Mouse (Mus musculus) liver, adult 2 months (tissue): ENCODE measurements around the gene Ssc5d. TPM values are rescaled to one million over a fixed set of nuclear protein-coding genes. Genes with fewer than 3 reads are reported as not detected.

Experiments
- DNase-seq: peaks from one replicate; pipeline ENCODE4 v3.0.0-alpha.2; 2011; ENCODE audit warnings: low read depth, low spot score; ENCODE audit errors: extremely low read depth
- H3K27ac ChIP-seq: fragments of 200-500 bp; replicated peaks from 2 replicates; pipeline ENCODE4 v1.5.1; 2012; ENCODE audit warnings: low read depth, mild to moderate bottlenecking, control low read depth, inconsistent platforms, low read length; ENCODE audit not compliant: insufficient read depth
- H3K27me3 ChIP-seq: fragments of 200-500 bp; 2 replicates; pipeline ENCODE4 v1.6.1; 2012; ENCODE audit warnings: mild to moderate bottlenecking, moderate library complexity, low read length, inconsistent platforms; ENCODE audit not compliant: control insufficient read depth, insufficient read depth
- H3K36me3 ChIP-seq: fragments of 200-500 bp; 2 replicates; pipeline ENCODE4 v1.6.1; 2012; ENCODE audit warnings: low read length, inconsistent platforms; ENCODE audit not compliant: control insufficient read depth, insufficient read depth
- H3K4me1 ChIP-seq: fragments of 200-500 bp; 2 replicates; pipeline ENCODE4 v1.6.1; 2011; ENCODE audit warnings: low read length; ENCODE audit not compliant: control insufficient read depth, insufficient read depth
- H3K4me3 ChIP-seq: fragments of 200-500 bp; 2 replicates; pipeline ENCODE4 v1.5.1; 2011; ENCODE audit warnings: low read depth, mild to moderate bottlenecking, control low read depth, low read length, moderate library complexity; ENCODE audit not compliant: insufficient read depth
- H3K79me2 ChIP-seq: fragments of 200-500 bp; 2 replicates; pipeline ENCODE4 v1.6.1; 2012; ENCODE audit warnings: inconsistent platforms, mild to moderate bottlenecking, low read length, moderate library complexity; ENCODE audit not compliant: control insufficient read depth, insufficient read depth
- H3K9ac ChIP-seq: fragments of 200-500 bp; 2 replicates; pipeline ENCODE4 v1.6.1; 2012; ENCODE audit warnings: low read depth, mild to moderate bottlenecking, control low read depth, inconsistent platforms, low read length
- CTCF ChIP-seq: fragments of 200-500 bp; IDR thresholded peaks from 2 replicates; pipeline ENCODE4 v1.5.1; 2011; ENCODE audit warnings: low read depth, low read length, control low read depth
- POLR2A ChIP-seq: fragments of 200-500 bp; IDR thresholded peaks from 2 replicates; pipeline ENCODE4 v1.6.1; 2011; ENCODE audit warnings: low read length, control low read depth; ENCODE audit not compliant: insufficient read depth; ENCODE audit errors: extremely low read depth
- WGBS: fragments of 180-500 bp; shearing (Covaris S2); methylation state at CpG from one replicate; pipeline ENCODE4 v1.1.7; 2018; 5-methylcytosine and 5-hydroxymethylcytosine counted together
- polyA plus RNA-seq: library from polyadenylated mRNA; depleted of rRNA; stranded (reverse); fragments of >200 nt; gene quantifications from 2 replicates; pipeline ENCODE4 v1.2.3, GENCODE M21; 2012
- total RNA-seq: library from RNA; depleted of rRNA; stranded (reverse); fragments of >200 nt; gene quantifications from 2 replicates; pipeline ENCODE4 v1.2.3, GENCODE M21; 2014

The Ssc5d gene
- total and polyA plus RNA-seq, 2 experiments, result 0.18 to 0.26 TPM

GRCm38 (mm10) chr7:4915669-4916416 lies 9.7 kb upstream of the Ssc5d start:
- Histone ChIP-seq H3K79me2 (peaks cover 14% of the 10 kb centered on the region; the same call in 1 of the 2 replicates), H3K36me3 (peaks cover 3% of the 10 kb centered on the region; the same call in 1 of the 2 replicates), H3K27me3 (no peaks in the 10 kb centered on the region), H3K27ac (no peak overlapping the region; the same call in 1 of the 2 replicates), H3K4me1 (peaks cover 13% of the 10 kb centered on the region), H3K9ac (peak overlapping the region; percentile 60), H3K4me3 (peak overlapping the region; percentile 95)
- DNase-seq, result no peak
- TF ChIP-seq POLR2A, result no peak
- 17% methylated on average over 14 of the region's 14 CpGs for WGBS

DNA sequence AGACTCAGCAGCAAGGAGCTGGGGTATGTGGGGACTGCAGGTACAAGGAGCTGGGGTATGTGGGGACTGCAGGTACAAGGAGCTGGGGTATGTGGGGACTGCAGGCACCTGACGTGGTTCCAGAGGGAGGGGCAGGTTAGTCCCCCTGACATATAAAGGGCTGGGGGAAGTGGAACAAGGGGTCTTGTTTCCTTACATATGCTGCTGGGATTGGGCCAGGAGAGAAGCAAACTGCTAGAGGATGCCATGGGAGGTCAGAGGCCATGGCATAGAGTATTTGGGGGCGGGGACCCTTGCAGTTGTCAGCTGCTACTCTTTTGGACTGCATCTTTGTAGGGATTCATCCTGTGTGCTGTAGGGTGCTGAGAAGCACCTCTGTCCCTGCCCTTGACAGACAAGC lies 8.1 kb upstream of the Ssc5d start:
- Histone ChIP-seq H3K36me3 (peaks cover 3% of the 10 kb centered on the region; the same call in 1 of the 2 replicates), H3K4me1 (peaks cover 13% of the 10 kb centered on the region), H3K79me2 (peaks cover 14% of the 10 kb centered on the region; the same call in 1 of the 2 replicates), H3K27me3 (no peaks in the 10 kb centered on the region), H3K9ac (no peak overlapping the region), H3K27ac (no peak overlapping the region), H3K4me3 (no peak overlapping the region)
- no peak for TF ChIP-seq CTCF
- no peak for TF ChIP-seq POLR2A
- no peak for DNase-seq
- WGBS, result 95% methylated on average over 2 of the region's 2 CpGs

GRCm38 (mm10) chr7:4918681-4919080 lies 6.9 kb upstream of the Ssc5d start:
- H3K36me3 ChIP-seq, result peaks cover 3% of the 10 kb centered on the region; the same call in 1 of the 2 replicates
- DNase-seq, result no peak
- 97% methylated on average over 15 of the region's 15 CpGs for WGBS
- no peak overlapping the region for H3K27ac ChIP-seq
- no peak overlapping the region for H3K9ac ChIP-seq
- H3K4me1 ChIP-seq, result peaks cover 13% of the 10 kb centered on the region
- TF ChIP-seq CTCF (no peak), POLR2A (no peak)
- peaks cover 14% of the 10 kb centered on the region; the same call in 1 of the 2 replicates for H3K79me2 ChIP-seq
- no peak overlapping the region for H3K4me3 ChIP-seq
- H3K27me3 ChIP-seq, result peaks cover under 1% of the 10 kb centered on the region; the same call in 1 of the 2 replicates

DNA sequence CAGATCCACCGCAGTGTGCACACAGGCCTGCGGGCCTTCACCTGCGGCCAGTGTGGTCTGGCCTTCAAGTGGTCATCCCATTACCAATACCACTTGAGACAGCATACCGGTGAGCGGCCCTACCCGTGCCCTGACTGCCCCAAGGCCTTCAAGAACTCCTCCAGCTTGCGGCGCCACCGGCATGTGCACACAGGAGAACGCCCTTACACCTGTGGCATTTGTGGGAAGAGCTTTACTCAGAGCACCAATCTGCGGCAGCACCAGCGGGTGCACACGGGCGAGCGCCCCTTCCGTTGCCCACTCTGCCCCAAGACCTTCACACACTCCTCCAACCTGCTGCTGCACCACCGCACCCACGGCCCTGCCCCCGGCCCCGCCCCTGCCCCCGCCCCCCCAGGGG lies 6.5 kb upstream of the Ssc5d start:
- peaks cover 14% of the 10 kb centered on the region; the same call in 1 of the 2 replicates for H3K79me2 ChIP-seq
- H3K4me1 ChIP-seq, result peaks cover 15% of the 10 kb centered on the region
- peaks cover 5% of the 10 kb centered on the region for H3K27me3 ChIP-seq
- H3K27ac ChIP-seq, result no peak overlapping the region
- H3K36me3 ChIP-seq, result peaks cover 3% of the 10 kb centered on the region; the same call in 1 of the 2 replicates
- no peak for TF ChIP-seq CTCF
- TF ChIP-seq POLR2A, result no peak
- H3K4me3 ChIP-seq, result no peak overlapping the region
- no peak for DNase-seq
- WGBS, result 90% methylated on average over 20 of the region's 21 CpGs
- no peak overlapping the region for H3K9ac ChIP-seq

GRCm38 (mm10) chr7:4919971-4920370 lies 5.6 kb upstream of the Ssc5d start:
- peaks cover 11% of the 10 kb centered on the region for H3K4me1 ChIP-seq
- H3K27ac ChIP-seq, result no peak overlapping the region
- peaks cover 6% of the 10 kb centered on the region for H3K27me3 ChIP-seq
- WGBS, result 96% methylated on average over 21 of the region's 21 CpGs
- DNase-seq, result no peak
- no peak overlapping the region for H3K9ac ChIP-seq
- H3K79me2 ChIP-seq, result peaks cover 14% of the 10 kb centered on the region; the same call in 1 of the 2 replicates
- H3K4me3 ChIP-seq, result no peak overlapping the region
- peaks cover 3% of the 10 kb centered on the region; the same call in 1 of the 2 replicates for H3K36me3 ChIP-seq
- TF ChIP-seq CTCF (no peak), POLR2A (no peak)

- peaks cover 3% of the 10 kb centered on the region; the same call in 1 of the 2 replicates for H3K36me3 ChIP-seq
- peaks cover 6% of the 10 kb centered on the region for H3K27me3 ChIP-seq
- H3K4me3 ChIP-seq, result no peak overlapping the region
- H3K79me2 ChIP-seq, result peaks cover 14% of the 10 kb centered on the region; the same call in 1 of the 2 replicates
- peaks cover 11% of the 10 kb centered on the region for H3K4me1 ChIP-seq
- no peak for DNase-seq
- no peak overlapping the region for H3K27ac ChIP-seq
- 96% methylated on average over 19 of the region's 19 CpGs for WGBS
- TF ChIP-seq POLR2A (no peak), CTCF (no peak)
- H3K9ac ChIP-seq, result no peak overlapping the region
Measured at GRCm38 (mm10) chr7:4920496-4920895, 5.1 kb upstream of the Ssc5d start.
